Mouse (Mus musculus): ENCODE results near the gene Wipf2.
"Not testable (repeated sequence)": the region's sequence is repeated elsewhere in the genome, so short reads cannot be mapped to it uniquely, and the experiment has no call there.

Gene Wipf2

DNA sequence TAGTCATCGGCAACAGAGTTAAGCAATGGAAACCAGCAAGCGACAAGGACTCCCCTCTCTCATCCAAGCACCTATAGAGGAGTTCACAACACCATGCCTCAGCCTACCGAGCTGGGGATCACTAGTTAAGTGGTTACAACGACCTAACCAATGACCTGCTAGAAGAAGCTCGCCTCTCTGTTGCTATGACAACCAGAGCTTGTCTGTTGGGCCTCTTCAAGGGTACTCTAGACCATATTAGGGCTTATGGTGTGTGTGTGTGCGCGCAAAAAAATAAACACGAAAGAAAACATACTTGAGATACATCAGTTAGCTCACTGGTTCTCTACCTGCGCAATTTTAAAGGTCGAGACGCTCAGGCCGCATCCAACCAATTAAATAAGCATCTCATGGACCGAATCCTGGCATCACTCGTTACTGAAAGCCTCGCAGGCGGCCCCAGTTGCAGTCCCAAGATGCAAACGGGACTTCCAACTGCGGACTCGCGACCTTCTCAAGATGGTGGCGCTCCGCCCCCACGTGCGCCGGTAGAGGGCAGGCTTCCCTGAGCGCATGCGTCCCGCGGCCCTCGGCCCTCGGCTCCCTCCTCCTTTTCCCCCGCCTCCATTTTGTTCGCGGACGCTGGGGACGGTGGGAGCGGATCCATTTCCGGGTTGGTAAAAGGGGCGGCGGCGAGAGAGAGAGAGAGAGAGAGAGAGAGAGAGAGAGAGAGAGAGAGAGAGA is at the start of gene Wipf2:
Wipf2 (plus strand) TSS at position 611 of the 723 bp plus-strand sequence.
- peak; percentile 90 to 93 for DNase-seq (ENCODE audit: low spot score in 2 of 2)

DNA sequence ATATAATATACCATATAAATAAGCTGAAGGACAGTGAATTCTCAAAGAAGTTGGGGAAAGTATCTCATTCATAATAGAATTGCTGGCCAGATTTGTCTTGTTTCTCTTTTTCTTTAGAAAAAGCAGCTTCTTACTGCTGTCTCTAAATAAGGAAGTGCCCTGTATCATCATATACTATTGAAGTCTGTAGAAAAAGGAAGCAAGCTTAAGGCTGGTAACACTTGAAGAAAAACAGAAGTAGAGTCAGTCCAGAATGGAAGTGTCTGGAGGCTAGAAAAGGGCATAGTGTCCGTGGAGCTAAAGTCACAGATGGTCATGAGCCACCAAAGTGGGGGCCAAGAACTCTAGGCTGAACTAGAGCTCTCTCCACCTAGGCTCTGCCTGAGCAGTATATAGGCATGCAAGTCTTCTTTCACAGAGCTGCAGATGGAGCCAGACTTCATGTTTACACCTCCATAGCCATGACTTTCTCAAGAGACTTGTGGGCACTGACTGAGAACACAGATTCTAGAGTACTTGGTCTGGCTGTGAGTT is 46.7 kb upstream of the Wipf2 start:
- no peak for DNase-seq (ENCODE audit: low spot score in 2 of 2)

DNA sequence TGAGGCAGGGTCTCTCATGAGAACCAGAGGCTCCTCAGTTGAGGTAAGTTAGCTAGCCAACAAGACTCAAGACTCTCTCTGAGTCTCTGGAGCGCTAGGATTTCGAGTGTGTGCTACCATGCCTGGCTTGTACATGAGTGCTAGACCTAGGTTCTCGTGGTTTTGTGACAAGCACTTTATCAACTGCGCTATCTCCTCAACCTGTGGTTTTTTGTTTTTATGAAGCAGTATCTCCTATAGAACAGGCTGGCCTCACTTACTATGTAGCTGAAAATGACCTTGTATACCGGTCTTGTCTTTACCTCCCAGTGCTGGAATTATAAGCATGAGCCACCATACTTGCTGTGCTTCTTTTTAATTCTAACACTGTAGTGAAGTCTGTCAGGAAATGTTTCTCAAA is 42.5 kb upstream of the Wipf2 start:
- DNase-seq (ENCODE audit: low spot score in 2 of 2): no peak

DNA sequence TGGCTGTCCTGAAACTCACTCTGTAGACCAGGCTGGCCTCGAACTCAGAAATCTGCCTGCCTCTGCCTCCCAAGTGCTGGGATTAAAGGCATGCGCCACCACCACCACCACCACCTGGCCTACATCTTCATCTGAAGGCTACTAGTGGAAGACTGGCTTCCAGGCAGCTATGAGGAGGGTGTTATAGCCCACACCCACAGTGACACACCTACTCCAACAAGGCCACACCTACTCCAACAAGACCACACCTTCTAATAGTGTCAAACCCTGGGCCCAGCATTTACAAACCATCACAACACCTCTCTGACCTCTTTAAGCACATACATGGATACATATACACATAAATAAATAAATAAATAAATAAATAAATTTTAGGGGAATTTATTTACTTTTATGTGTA is 37.4 kb upstream of the Wipf2 start:
- DNase-seq (ENCODE audit: low spot score in 2 of 2): not testable (repeated sequence)

DNA sequence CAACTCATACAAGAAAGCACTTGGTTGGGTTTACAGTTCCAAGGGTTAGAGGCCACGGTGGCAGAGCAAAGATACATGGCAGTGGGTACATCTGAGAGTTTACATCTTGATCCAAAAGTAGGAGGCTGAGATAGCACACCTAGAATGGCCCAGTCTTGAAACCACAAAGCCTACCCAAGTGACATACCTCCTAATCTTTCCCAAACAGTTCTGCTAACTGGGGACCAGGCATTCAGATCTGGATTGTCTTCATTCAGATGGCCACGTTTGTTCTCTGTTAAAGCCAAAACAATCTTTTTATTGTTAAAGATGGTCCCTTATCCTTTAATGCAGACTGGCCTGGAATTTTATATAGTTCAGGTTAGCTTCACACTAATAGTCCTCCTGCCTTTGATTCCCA is 35.6 kb upstream of the Wipf2 start:
- no peak for DNase-seq (ENCODE audit: low spot score in 2 of 2)

DNA sequence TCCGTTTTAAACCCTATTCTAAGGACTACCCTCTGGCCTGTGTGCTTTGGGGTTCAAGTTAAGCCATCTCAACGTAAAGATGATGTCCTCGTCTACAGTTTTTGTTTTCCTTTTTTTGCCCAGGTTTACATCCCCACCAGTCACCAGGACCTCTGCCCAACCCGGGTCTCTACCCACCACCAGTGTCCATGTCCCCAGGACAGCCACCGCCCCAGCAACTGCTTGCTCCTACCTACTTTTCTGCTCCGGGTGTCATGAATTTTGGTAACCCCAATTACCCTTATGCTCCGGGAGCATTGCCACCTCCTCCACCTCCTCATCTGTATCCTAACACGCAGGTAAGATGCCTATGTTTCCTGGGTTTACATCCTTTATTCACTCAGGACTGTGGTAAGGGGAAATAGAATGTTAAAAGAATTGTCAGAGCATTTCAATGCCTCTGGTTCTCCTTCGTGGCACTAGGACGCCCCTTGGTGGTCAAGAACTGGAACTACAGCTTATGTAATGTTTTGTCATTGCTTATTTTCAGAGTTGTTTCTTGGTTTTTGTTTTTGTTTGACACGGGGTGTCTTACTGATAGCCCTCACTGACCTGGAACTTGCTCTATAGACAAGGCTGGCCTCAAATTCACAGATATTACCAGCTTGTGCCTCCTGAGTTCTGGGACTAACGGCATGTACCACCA is 34.2 kb upstream of the Wipf2 start:
- no peak for DNase-seq (ENCODE audit: low spot score in 2 of 2)

DNA sequence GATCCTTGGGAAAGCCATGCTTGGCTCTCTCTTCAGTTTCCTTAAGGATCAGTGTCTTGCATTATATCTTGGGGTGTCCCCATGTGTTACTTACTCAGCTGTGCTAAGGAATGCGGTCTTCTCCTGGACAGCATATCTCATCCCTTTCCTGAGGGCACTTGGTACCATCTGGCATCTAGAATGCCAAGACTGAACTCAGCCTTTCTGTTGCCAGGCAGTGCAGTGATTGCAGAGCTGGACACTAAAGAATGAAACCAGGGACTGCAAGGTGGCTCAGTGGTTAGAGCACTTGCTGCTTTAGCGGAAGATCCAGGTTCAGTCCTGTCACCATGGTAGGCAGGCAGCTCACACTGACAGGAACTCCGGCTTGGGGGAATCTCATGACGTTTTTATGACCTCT is 33.6 kb upstream of the Wipf2 start:
- no peak for DNase-seq (ENCODE audit: low spot score in 2 of 2)

DNA sequence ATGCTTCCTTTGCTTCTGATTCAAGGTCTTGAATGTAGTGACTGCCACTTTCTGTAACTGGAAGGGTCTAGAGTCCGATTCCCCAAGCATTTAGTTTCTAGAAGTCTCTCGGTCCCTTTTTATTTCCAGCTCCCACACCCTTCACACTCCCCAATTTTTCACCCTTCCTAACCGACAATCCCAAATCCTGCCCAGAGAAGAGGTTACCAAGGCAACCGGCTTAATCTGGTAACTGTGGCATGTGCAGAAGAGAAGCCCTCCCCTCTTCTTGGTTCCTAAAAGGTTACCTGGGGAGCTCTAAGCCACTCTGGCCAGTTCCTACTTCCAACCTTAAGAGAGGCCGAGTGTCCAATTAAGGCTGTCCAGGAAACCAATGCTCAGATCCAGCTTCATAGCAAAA is 28.1 kb upstream of the Wipf2 start:
- no peak for DNase-seq (ENCODE audit: low spot score in 2 of 2)

DNA sequence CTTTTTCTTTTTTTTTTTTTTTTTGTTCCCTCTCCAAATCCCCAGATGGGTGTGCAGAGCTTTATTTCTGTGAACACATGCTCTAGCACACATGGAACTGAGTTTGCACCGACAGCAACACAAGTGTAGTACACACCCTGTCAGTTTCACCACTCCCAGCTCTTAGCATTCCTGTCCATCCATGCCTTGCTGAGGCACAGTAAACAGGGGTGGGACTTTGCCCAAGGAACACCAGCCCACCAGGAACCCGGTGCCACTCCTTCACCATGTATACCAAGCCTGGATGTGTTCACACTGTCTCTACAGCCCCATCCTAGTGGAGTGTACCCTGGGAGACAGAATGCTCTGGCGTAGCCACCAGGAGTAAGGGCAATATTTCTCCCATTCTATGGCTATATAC is 27.7 kb upstream of the Wipf2 start:
- no peak for DNase-seq (ENCODE audit: low spot score in 2 of 2)

DNA sequence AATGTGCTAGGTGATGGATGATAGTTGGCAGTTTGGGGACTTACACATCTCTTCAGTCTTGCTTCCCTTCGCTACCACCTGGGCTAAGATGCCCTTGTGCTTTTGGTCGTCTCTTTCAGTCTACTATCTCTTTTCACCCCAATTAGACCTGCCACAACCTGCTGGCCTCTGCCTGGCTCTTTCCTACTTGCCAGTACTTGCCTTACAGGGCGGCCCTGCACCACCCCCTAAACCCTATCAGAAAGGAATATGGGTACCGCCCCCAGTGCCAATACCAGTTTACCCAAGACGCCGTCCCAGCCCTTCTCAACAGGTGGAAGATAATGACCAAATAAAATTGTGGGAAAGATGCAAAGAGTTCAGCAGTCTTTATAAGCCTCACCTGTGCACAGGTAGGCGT is 27.3 kb upstream of the Wipf2 start:
- DNase-seq (ENCODE audit: low spot score in 2 of 2): peak; percentile 65 to 70

DNA sequence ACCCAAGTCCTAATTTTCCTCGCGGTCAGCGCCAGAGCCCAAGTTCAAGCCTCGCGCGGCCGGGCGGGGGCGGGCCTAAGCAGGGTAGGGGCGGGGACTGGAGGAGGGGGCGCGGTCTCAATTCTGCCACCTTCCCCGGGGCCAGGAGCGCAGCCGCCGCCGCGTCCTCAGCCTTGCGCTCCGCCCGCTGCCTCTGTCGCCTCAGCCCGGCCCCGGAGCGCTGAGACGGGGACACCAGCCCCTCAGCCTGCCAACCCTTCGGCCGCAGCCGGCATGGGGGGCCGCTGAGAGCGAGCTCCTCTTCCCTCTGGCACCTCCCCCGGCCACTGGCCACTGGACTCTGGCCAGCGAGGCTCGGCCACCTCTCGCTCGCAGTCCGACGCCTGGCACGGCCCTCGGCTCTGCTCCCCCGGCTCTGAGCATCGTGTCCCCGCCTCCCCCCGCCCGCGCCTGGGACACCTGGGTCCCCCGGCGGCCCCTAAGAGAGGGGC is 26.7 kb upstream of the Wipf2 start, which contains the start of gene Rapgefl1:
Rapgefl1 (plus strand) TSS at position 135 of the 491 bp plus-strand sequence.
- DNase-seq (ENCODE audit: low spot score in 2 of 2): peak; percentile 74 to 82

DNA sequence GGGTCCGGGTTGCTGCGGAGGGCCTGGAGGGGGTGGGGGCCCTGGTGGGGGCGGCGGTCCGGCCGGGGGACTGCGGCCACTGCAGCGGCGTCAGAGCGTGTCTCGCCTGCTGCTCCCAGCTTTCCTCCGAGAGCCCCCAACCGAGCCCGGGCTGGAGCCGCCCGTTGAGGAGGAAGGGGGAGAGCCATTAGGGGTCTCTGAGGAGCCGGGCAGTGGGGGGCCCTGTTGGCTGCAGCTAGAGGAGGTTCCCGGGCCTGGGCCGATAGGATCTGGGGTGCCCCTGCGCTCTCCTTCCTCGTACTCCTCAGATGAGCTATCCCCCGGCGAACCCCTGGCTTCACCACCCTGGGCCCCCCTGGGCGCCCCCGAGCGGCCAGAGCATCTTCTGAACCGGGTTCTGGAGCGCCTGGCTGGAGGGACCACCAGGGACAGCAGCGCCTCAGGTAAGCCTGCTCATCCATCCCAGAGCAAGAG is 26.2 kb upstream of the Wipf2 start:
- DNase-seq (ENCODE audit: low spot score in 2 of 2): no peak

DNA sequence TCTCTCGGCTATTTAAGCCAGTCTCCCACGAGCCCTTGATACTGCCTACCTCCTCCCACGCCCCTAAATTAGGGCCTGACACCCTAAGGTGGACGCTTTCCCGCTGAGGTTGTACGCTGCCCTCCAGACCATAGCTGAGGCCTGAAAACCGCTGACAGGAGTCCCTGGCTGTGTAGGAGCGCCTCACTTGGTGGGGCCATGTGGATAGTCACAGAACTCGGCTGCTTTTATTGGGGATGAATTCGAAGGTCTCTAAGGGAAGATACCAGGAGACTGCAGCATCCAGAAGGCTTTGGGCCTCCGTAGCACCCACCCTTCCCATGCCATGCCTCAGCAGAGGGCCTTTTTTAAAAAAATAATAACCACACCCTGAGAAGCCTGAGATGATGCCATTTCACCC is 25.5 kb upstream of the Wipf2 start:
- DNase-seq (ENCODE audit: low spot score in 2 of 2): no peak

DNA sequence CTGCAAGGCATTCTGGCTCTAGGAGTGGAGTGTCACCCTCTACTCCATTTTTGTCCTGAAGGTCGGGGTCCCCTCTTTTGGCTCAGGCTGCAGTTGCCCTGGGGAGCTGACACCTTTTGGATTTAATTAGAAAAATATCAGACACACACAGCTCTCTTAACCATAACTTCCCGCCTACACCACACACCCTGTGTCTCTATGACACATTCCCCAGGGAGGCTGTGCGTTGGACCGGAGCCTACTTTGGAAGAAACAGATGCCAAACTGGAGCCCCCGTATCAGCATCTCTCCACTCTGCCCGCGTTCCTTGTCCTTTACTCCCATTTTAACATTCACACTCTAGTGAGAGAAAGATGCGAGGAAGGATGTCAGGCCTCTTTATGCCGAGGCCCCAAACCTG is 24.9 kb upstream of the Wipf2 start:
- no peak for DNase-seq (ENCODE audit: low spot score in 2 of 2)

DNA sequence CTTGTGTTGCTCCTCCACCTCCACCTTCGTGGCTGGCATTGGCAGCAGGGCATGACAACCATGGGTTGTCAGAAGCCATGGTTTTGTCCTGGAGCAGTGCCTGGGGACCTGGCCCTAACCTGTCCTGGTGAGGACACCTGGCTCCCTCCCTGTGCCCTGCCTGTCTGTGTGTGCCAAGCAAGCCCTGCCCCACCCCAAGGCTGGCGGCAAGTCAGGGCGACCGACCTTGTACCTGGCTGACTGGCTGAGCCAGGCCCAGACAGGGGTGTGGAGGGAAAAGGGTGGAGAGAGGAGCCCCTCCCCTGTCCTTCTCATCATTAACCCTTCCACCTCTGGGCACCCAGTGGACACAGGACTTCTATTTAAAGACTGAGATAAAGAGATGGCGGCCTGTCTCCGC is 24.0 kb upstream of the Wipf2 start:
- peak; percentile 65 to 87 for DNase-seq (ENCODE audit: low spot score in 2 of 2)

DNA sequence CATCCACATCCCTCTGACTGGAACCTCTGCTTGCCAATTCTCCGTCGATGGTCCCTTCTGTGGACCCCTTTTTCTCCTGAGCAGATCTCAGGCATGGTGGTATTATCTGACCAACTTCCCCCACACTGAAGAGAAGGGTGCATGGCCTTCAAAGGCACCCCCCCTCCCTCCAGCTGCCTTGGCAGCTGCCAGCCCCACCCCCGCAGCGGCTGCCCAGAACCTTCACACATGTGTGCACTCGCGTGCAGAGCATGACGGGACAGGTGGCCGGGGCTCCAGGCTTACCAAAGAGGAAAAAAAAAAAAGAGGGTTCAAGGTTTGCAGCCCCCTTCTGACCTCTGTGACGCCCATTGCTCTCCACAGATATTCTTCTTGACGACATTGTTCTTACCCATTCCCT is 23.5 kb upstream of the Wipf2 start:
- peak in 1 of 2 experiments; percentile 48 for DNase-seq (ENCODE audit: low spot score in 2 of 2)

DNA sequence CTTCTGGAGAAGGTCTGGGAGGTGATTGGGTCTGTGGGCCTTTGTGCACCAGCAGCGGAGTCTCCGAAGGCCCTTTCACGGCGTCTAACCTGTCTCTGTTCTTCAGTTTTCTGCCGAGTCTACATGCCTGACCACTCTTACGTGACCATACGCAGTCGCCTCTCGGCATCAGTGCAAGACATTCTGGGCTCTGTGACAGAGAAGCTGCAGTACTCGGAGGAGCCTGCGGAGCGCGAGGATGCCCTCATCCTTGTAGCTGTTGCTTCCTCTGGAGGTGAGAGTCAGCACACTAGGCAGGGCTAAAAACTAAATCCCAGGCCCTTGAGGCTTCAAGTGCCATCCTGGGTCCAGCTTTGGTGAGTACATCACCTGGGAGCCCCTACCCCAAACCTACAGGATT is 17.4 kb upstream of the Wipf2 start:
- no peak for DNase-seq (ENCODE audit: low spot score in 2 of 2)

DNA sequence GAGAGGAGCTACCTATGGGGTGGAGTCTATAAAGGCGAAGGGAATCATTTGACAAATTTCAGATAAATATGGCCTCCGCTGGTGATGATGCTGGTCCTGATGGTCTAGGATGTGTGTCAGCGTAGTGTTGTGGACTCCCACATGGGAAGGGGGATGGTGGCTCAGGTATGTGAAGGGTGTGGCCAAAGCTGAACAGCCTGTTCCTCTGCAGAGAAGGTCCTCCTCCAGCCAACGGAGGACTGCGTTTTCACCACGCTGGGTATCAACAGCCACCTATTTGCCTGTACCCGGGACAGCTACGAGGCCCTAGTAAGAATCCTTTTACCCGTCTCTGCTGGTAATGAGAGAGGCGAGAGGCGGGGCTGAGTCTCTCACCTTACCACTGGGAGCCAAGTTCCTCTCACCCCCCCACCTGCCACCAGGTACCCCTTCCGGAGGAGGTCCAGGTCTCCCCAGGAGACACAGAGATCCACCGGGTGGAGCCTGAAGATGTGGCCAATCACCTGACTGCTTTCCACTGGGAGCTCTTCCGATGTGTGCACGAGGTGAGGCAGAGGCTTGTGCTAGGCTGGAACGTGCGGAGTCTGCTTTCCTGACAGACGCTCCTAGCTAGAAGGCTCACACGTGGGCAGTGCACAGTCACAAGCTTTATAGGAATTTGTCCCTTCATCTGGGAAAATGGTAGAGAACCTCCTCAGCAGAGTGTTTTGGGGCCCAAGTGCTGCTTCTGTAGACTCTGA is 16.4 kb upstream of the Wipf2 start:
- DNase-seq (ENCODE audit: low spot score in 2 of 2): no peak

DNA sequence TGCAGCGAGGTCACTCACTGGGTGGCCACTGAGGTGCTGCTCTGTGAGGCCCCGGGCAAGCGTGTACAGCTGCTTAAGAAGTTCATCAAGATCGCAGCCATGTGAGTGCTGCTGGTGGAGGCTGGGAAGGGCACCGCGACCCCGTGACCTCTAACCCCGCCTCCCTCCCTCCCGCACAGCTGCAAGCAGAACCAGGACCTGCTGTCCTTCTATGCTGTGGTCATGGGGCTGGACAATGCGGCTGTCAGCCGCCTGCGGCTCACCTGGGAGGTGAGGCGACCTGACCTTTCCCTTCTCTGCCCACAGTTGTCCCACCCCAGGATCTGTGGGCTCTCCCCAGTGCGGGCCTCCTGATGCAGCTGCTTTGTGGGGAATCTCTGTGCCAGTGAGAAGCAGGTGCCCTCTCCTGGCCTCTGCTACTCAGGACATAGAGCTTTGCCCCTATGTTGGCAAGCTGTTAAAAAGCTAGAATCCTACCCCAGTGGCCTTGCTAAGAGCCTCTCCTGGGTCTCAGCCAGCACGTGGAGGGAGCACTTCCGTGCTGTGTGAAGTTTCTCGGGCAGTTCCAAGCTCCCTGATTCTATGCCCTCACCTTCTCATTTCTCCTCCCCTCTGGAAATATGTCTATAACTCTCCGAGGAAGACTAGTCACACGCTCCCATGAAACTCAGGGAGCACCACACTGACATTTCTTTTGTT is 14.1 kb upstream of the Wipf2 start:
- DNase-seq (ENCODE audit: low spot score in 2 of 2): no peak

DNA sequence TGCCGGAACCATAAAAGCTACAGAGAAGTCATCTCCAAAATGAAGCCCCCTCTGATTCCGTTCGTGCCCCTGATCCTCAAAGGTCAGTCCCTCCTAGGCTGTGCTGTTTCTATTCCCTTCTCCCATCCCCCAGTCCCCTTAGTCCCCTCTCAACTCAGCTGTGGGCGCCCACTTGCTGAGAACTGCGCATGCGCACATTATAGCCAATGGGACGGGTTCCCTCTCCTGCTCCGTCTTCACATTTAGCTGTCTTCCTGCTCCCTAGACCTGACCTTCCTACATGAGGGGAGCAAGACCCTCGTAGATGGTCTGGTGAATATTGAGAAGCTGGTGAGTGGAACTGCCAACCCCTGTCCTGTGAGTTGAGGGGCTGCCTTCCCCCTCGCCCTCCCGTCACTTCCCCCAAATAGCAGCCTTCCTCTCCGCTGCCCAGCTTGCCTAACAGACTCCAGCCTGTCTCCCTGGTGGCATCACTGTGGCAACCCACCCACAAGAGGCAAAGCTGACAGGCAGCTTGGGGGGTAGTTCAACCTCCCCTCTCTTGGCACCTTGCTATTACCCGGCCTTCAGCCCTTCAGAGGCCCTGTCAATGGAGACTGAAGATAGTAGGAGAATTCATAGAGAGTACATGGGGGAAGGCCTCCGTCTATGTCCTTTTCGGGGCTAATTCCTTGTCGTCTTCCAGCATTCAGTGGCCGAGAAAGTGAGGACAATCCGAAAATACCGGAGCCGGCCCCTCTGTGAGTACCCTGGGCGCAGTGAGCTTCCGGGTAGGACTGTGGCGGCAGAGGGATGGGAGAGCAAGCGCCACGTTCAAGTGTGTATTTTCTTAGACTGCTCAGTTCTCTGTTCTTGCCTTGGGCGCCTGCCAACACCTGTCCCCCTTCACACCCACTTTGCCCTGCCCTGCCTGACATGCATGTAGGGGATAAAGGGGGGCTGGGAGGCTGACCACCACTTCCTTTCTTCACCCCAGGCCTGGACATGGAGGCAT is 13.0 kb upstream of the Wipf2 start:
- DNase-seq (ENCODE audit: low spot score in 2 of 2): no peak
